Comparison of ENCODE assay signal across 29 mouse cellular contexts in the genomic region with DNA sequence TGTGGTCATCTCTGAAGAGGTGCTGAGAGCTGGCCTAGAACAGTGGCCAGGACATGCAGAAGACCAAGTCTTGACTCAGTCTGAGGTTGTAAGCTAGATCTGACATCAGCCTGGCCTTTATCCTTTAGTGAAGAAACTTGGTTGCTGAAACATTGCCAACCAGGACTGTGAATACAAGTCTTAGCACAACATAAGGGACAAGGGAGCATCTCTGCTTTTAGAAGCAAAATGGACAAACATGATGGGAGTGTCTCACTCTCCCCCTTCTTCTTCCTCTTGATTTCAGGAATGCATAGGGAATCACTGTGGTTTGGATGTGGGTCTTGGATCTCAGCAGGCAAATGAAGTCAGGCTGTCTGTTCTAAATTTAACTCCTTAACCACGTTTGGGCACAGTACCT.
A peak's percentile ranks its signal among the peaks of the same experiment; 100 is the strongest.
DNase-seq lines count a peak whose midpoint lies in the region; ATAC-seq and TF ChIP-seq lines count a peak whose summit lies in the region.
"Had no signal": no experiment of that assay in that cellular context is flagged by ENCODE, and none has a peak within 500 bp of the region (broad histone marks: within the 10 kb centered on the region; RNA-seq: fewer than 3 reads in every experiment).

No protein-coding gene starts in this region.

- 38% methylated on average over 1 of the region's 1 CpGs for WGBS in liver, embryonic 11.5 days
- 41% methylated on average over 1 of the region's 1 CpGs for WGBS in liver, embryonic 12.5 days (ENCODE audit: insufficient replicate concordance)

- no peak for TF ChIP-seq CTCF in embryonic fibroblast, embryonic 13.5 days (IDR thresholded peaks at IDR 0.05; ENCODE audit: borderline replicate concordance, insufficient read depth, low read length)

- H3K9ac ChIP-seq in liver, embryonic 11.5 days (ENCODE audit: low read depth, low read length) = no peak overlapping the region
- H3K9ac ChIP-seq in liver, embryonic 12.5 days = no peak overlapping the region
- H3K9ac ChIP-seq: embryonic facial prominence, embryonic 13.5 days; heart, embryonic 12.5 days; heart, embryonic 15.5 days; hindbrain, embryonic 13.5 days; intestine, embryonic 15.5 days had no signal

- peak; percentile 17 for DNase-seq in Muller cell, postnatal 12 days (ENCODE audit: inconsistent ontology term)
- DNase-seq in skeletal muscle tissue, adult 2 months (ENCODE audit: low read depth, low spot score) = peak; percentile 1
- no peak for DNase-seq in liver, embryonic 11.5 days (ENCODE audit: low spot score)
- DNase-seq in left cerebral cortex, adult 8-10 months (ENCODE audit: low spot score in 2 of 2) = no peak
- DNase-seq: adrenal gland, postnatal 10 days; adrenal gland, postnatal 36 days; B cell, adult 2 months; cerebellum, adult 18-20 months; cerebellum, adult 9-11 months; cerebellum, postnatal 25 days; embryo, embryonic 11 days; gastrocnemius, postnatal 25 days; heart, adult 18-20 months; heart, postnatal 10 days; heart, postnatal 36 days had no signal

- H3K9me3 ChIP-seq in liver, embryonic 11.5 days (ENCODE audit: control insufficient read depth, low read length) = no peaks in the 10 kb centered on the region
- H3K9me3 ChIP-seq in liver, embryonic 12.5 days (replicated peaks) = no peaks in the 10 kb centered on the region
- H3K9me3 ChIP-seq: embryonic facial prominence, embryonic 10.5 days; embryonic facial prominence, embryonic 13.5 days; heart, embryonic 12.5 days; heart, embryonic 15.5 days; hindbrain, embryonic 10.5 days; hindbrain, embryonic 13.5 days; intestine, embryonic 15.5 days had no signal

- peaks cover 5% of the 10 kb centered on the region; the same call in 1 of the 2 replicates for H3K4me1 ChIP-seq in embryonic fibroblast, embryonic 13.5 days (ENCODE audit: control insufficient read depth, insufficient read depth, low read length)
- H3K4me1 ChIP-seq in liver, embryonic 11.5 days (replicated peaks; ENCODE audit: control insufficient read depth, insufficient read depth, low read length) = no peaks in the 10 kb centered on the region
- H3K4me1 ChIP-seq in liver, embryonic 12.5 days = no peaks in the 10 kb centered on the region
- H3K4me1 ChIP-seq: embryonic facial prominence, embryonic 10.5 days; embryonic facial prominence, embryonic 13.5 days; heart, embryonic 12.5 days; heart, embryonic 15.5 days; hindbrain, embryonic 13.5 days; intestine, embryonic 15.5 days had no signal

- no peak for TF ChIP-seq POLR2A in embryonic fibroblast, embryonic 13.5 days (IDR thresholded peaks at IDR 0.05; ENCODE audit: low read depth, low read length)

- ATAC-seq in liver, embryonic 11.5 days (replicated peaks; ENCODE audit: low FRiP score) = no peak
- no peak for ATAC-seq in liver, embryonic 12.5 days
- ATAC-seq: activated CD4-positive, CD25-positive, alpha-beta regulatory T cell, adult 4 months; forebrain, embryonic 14.5 days; hindbrain, embryonic 16.5 days; intestine, embryonic 15.5 days had no signal

- no peak overlapping the region for H3K4me2 ChIP-seq in liver, embryonic 11.5 days
- H3K4me2 ChIP-seq in liver, embryonic 12.5 days = no peak overlapping the region
- H3K4me2 ChIP-seq: embryonic facial prominence, embryonic 13.5 days; heart, embryonic 12.5 days; heart, embryonic 15.5 days; hindbrain, embryonic 13.5 days; intestine, embryonic 15.5 days had no signal

- no peaks in the 10 kb centered on the region for H3K27me3 ChIP-seq in liver, embryonic 11.5 days (replicated peaks; ENCODE audit: control insufficient read depth, insufficient read depth, low read length)
- H3K27me3 ChIP-seq in liver, embryonic 12.5 days (replicated peaks) = no peaks in the 10 kb centered on the region
- H3K27me3 ChIP-seq: CH12.LX; embryonic facial prominence, embryonic 13.5 days; heart, embryonic 12.5 days; heart, embryonic 15.5 days; hindbrain, embryonic 13.5 days; intestine, embryonic 15.5 days had no signal

- H3K27ac ChIP-seq in embryonic fibroblast, embryonic 13.5 days (ENCODE audit: insufficient read depth, low read length) = peak overlapping the region; percentile 83; the same call in 1 of the 2 replicates
- H3K27ac ChIP-seq in liver, embryonic 11.5 days (ENCODE audit: low read depth, low read length) = no peak overlapping the region
- H3K27ac ChIP-seq in liver, embryonic 12.5 days = no peak overlapping the region
- H3K27ac ChIP-seq: embryonic facial prominence, embryonic 10.5 days; embryonic facial prominence, embryonic 13.5 days; heart, embryonic 15.5 days; hindbrain, embryonic 10.5 days; hindbrain, embryonic 13.5 days; intestine, embryonic 15.5 days had no signal

- no peak overlapping the region for H3K4me3 ChIP-seq in embryonic fibroblast, embryonic 13.5 days (ENCODE audit: insufficient read depth, low read length)
- H3K4me3 ChIP-seq in liver, embryonic 11.5 days (ENCODE audit: low read depth, low read length) = no peak overlapping the region
- H3K4me3 ChIP-seq in liver, embryonic 12.5 days = no peak overlapping the region
- H3K4me3 ChIP-seq: embryonic facial prominence, embryonic 10.5 days; embryonic facial prominence, embryonic 13.5 days; heart, embryonic 12.5 days; heart, embryonic 15.5 days; hindbrain, embryonic 10.5 days; hindbrain, embryonic 13.5 days; intestine, embryonic 15.5 days had no signal

- no peaks in the 10 kb centered on the region for H3K36me3 ChIP-seq in liver, embryonic 11.5 days (ENCODE audit: control insufficient read depth, insufficient read depth, low read length)
- H3K36me3 ChIP-seq in liver, embryonic 12.5 days = no peaks in the 10 kb centered on the region
- H3K36me3 ChIP-seq: embryonic facial prominence, embryonic 10.5 days; embryonic facial prominence, embryonic 13.5 days; G1E; heart, embryonic 12.5 days; heart, embryonic 15.5 days; hindbrain, embryonic 10.5 days; hindbrain, embryonic 13.5 days; intestine, embryonic 15.5 days had no signal

Comparison
In these comparisons a context has a peak if more than half of its experiments do, and no peak if none do; other contexts are left out.
1. DNase-seq: peak in Muller cell, postnatal 12 days (single experiment) and skeletal muscle tissue, adult 2 months (single experiment); none in liver, embryonic 11.5 days (single experiment) and left cerebral cortex, adult 8-10 months (0 of 2).